Mouse (Mus musculus) cerebral cortex, adult 2 months (tissue): ENCODE data around the gene Bbx.

ENCODE experiments used
- WGBS: fragments of 180-500 bp; shearing (Covaris S2); methylation state at CpG from one replicate; pipeline ENCODE4 v1.1.7; 2018; 5-methylcytosine and 5-hydroxymethylcytosine counted together

Gene Bbx

GRCm38 (mm10) chr16:50158546-50158945 lies 273.6 kb downstream of the Bbx start:
- 81% methylated on average over 5 of the region's 5 CpGs for WGBS

GRCm38 (mm10) chr16:50149606-50150005 lies 282.6 kb downstream of the Bbx start:
- 89% methylated on average over 4 of the region's 4 CpGs for WGBS

GRCm38 (mm10) chr16:50147900-50148299 lies 284.3 kb downstream of the Bbx start:
- 54% methylated on average over 2 of the region's 2 CpGs for WGBS
